Mouse (Mus musculus): ENCODE measurements around the gene Herpud1.

DNA sequence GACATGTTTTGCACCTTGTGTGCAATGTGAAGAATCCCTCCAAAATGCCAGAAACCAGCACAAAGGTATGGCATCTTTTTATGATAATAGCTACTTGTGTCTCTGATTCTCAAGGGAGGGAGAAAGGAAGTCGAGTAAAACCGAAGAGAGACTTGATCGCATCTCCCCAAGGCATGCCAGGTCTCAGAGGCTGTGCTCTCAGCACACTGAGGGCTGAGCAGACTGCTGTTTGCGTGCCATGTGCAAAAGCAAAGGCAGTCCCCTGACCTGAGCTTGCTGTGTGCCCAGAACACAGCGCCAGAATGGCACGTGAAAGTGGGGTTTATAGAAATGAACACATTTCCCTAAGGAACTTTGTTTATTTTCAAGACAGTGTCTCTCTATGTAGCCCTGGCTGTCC is 3.3 kb downstream of the Herpud1 start:
- no peak for TF ChIP-seq CTCF (IDR thresholded peaks at IDR 0.05; ENCODE audit: low read depth, low read length)
- no peak for TF ChIP-seq POLR2A (IDR thresholded peaks at IDR 0.05; ENCODE audit: borderline replicate concordance, low read depth, low read length)

Measured in bone marrow macrophage, adult 2 months (primary cell).